Mouse (Mus musculus) lung, postnatal 0 days (tissue): ENCODE measurements at regions not wholly inside any gene's neighbourhood (a gene's known extent, or its start where the extent isn't known, plus 50 kb on each side); places are given as distances from the start of the nearest gene placed in this dataset.

Experiments used
- CTCF ChIP-seq: IDR thresholded peaks from 2 replicates; pipeline ENCODE4 v1.5.1; 2016; ENCODE audit warnings: antibody characterized with exemption, mild to moderate bottlenecking
- EP300 ChIP-seq: IDR thresholded peaks from 2 replicates; pipeline ENCODE4 v1.6.1; 2016; ENCODE audit warnings: antibody characterized with exemption, mild to moderate bottlenecking, control low read depth

DNA sequence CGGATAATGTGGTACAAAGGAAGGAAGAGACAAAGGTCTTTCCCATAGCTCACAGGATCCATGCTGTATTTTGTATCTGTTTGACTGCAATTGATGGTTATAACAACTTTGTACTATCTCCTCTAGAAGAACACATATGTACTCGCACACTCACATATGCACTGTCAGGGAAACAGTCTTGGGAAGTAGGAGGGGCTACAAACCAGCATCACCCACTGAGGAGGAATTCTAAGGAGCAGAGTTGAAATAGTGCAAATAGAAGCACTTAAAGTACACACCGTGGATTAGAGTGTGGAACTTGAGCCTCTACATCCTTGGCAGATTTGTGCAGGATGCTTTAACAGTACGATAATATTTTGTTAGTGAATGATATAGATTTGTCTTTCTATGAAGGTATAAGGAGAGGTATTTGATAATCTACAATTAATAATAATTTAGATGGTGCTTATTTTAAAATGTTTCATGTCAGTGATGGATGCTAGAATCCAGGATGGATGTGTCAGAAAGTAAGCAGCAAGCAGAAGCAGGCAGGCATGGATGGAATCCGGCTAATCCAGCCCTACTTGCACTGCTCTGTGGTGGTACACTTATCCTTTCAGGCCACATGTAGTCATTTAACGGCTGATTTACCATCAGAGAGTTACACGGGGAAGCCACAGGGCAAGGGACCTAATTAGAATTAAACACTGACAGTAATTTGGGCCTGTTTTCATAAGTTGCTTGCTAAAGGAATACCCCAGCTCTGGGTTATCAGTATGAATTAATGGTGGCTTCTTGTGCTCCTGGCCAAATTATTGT lies 223.3 kb downstream of the Cetn3 start:
- TF ChIP-seq CTCF (no peak), EP300 (no peak)
